Mouse (Mus musculus) E14TG2a.4 (cell line): ENCODE results near the gene Tmem132a.

Source experiments
- CTCF ChIP-seq: conservative IDR thresholded peaks from 2 replicates; pipeline ENCODE4 v1.5.1; 2014; ENCODE audit warnings: low read length
- NANOG ChIP-seq: IDR thresholded peaks from 2 replicates; pipeline ENCODE4 v1.6.1; 2014; ENCODE audit warnings: borderline replicate concordance, low read length, mixed read lengths

GRCm38 (mm10) chr19:10841721-10842626, 27.8 kb downstream of the Tmem132a start:
- TF ChIP-seq CTCF (no peak), NANOG (no peak)
